Mouse (Mus musculus): ENCODE measurements at regions not wholly inside any gene's neighbourhood (a gene's known extent, or its start where the extent isn't known, plus 50 kb on each side); places are given as distances from the start of the nearest gene placed in this dataset.
"Not testable (repeated sequence)": the region's sequence is repeated elsewhere in the genome, so short reads cannot be mapped to it uniquely, and the experiment has no call there.

DNA sequence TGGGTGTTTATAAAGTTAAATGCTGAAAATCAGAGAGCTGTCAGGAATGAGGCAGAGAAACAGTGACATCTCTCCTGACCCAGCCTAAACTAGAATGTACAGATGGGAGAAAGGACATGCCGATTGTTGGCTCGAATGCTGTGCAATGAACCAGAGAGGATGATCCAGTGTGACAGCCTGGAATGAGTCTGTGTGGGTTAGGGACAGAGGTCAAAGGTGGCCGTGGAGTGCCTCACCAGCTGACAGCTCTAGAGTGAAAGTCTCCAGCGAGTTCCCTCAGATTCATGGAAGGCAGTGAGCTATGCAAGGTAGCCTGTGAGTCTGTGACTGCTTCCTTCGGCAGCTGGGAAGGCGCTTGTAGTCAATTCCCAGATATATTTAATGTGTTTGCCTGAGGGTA, 663.9 kb downstream of the Cdh8 start:
- Histone ChIP-seq H3K27me3 (ENCODE audit: low read depth, poor library complexity, severe bottlenecking) (no peaks in the 10 kb centered on the region), H3K27ac (replicated peaks) (peak overlapping the region; percentile 67; the same call in 1 of the 2 replicates), H3K9me3 (replicated peaks) (no peaks in the 10 kb centered on the region), H3K4me1 (peaks cover 26% of the 10 kb centered on the region), H3K4me3 (no peak overlapping the region), H3K36me3 (no peaks in the 10 kb centered on the region)
- 10% methylated on average over 6 of the region's 6 CpGs for WGBS
- DNase-seq (ENCODE audit: low spot score), result peak; percentile 70

DNA sequence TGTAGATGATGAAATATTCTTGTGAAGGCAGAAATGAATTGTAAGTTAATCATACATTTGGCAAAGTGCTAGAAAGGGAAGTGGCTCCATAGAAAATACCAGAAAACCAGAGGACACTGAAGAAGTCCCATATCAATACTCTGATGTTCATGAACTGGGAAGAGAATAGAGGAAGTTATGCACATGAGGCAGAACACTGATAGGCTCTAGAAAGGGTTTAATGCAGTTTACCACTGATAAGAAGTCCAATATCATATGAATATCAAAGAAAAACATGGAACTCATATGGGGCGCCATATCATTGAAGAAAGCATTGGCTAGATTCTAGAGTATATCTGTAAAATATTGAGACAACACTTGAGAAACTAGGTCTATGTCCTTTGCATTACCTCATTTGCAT, 708.5 kb downstream of the Cdh8 start:
- no peaks in the 10 kb centered on the region for H3K36me3 ChIP-seq
- no peaks in the 10 kb centered on the region for H3K9me3 ChIP-seq (replicated peaks)
- 98% methylated on average over 1 of the region's 1 CpGs for WGBS
- DNase-seq (ENCODE audit: low spot score), result no peak
- H3K27me3 ChIP-seq (ENCODE audit: low read depth, poor library complexity, severe bottlenecking), result no peaks in the 10 kb centered on the region
- no peak overlapping the region for H3K4me3 ChIP-seq
- H3K4me1 ChIP-seq, result 0 out of 2 replicates have a peak, but pooled peaks cover 6% of the 10 kb centered on the region
- no peak overlapping the region for H3K27ac ChIP-seq (replicated peaks)

DNA sequence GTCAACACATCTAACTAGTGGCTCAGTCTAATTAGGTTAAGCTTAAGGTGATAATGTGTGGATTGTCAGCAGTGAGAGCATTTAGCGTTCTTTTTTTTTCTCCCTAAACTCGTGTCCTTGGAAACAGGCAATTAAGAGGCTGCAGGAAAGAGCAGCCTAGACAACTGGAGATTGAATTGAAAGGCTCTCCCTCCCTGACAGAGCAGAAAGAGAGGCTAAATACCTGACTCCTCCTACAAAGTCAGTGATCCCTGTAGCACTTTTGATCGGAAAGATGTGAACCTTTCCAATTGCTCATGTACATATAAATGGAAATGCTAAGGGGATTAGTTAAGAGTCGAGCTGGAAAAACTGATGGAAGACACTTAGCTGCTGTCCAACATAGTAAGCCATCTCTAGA, 710.1 kb downstream of the Cdh8 start:
- 13% methylated on average over 4 of the region's 4 CpGs for WGBS
- Histone ChIP-seq H3K36me3 (no peaks in the 10 kb centered on the region), H3K27ac (replicated peaks) (no peak overlapping the region)

DNA sequence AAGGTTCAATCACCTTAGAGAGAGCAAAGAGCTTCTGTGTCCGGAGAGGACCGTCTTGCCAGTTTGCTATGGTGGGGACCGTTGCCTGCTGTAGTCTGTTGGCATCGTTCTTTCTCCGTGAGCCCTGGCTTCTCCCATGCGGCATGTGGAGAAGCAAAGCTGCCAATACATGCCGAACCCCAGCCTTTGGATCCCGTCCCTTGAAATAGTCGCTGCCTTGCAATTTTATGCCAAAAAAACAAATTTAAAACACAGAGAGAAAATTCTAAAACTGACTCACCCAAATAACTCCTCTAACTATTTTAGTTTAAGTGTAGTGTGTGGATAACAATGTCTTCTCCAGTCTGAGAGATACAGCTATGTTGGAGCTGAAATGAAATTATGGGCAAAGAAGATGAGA, 731.1 kb downstream of the Cdh8 start:
- no peak for DNase-seq (ENCODE audit: low spot score)
- H3K4me1 ChIP-seq, result no peaks in the 10 kb centered on the region
- H3K4me3 ChIP-seq, result no peak overlapping the region
- no peak overlapping the region for H3K27ac ChIP-seq (replicated peaks)
- H3K36me3 ChIP-seq, result no peaks in the 10 kb centered on the region
- H3K9me3 ChIP-seq (replicated peaks), result no peaks in the 10 kb centered on the region
- H3K27me3 ChIP-seq (ENCODE audit: low read depth, poor library complexity, severe bottlenecking), result no peaks in the 10 kb centered on the region
- 92% methylated on average over 9 of the region's 9 CpGs for WGBS

More for the DNA sequence above, 710.1 kb downstream of the Cdh8 start:
- Histone ChIP-seq H3K9me3 (replicated peaks) (no peaks in the 10 kb centered on the region), H3K27me3 (ENCODE audit: low read depth, poor library complexity, severe bottlenecking) (no peaks in the 10 kb centered on the region), H3K4me1 (0 out of 2 replicates have a peak, but pooled peaks cover 6% of the 10 kb centered on the region), H3K4me3 (no peak overlapping the region)
- no peak for DNase-seq (ENCODE audit: low spot score)

DNA sequence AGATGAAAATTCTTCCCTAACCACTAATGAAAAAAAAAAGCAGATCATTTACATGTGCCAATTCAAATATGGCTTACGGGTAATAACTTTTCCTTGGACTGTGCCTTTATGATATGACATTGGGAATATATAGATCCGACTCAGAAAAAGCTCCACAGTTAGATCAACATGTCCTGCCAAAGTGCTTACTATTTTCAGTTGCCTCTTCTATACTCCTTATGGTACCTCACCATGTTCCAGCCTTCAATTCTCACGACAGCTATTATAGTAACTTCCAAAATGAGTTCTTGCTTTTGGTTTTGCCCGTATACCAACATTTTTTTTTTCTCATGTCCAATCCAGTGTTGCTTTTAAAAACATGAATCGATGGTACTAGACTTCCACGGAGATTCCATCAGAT, 731.7 kb downstream of the Cdh8 start:
- Histone ChIP-seq H3K27me3 (ENCODE audit: low read depth, poor library complexity, severe bottlenecking) (no peaks in the 10 kb centered on the region), H3K9me3 (replicated peaks) (no peaks in the 10 kb centered on the region), H3K36me3 (no peaks in the 10 kb centered on the region), H3K27ac (replicated peaks) (no peak overlapping the region), H3K4me1 (no peaks in the 10 kb centered on the region), H3K4me3 (no peak overlapping the region)
- no peak for DNase-seq (ENCODE audit: low spot score)
- 94% methylated on average over 6 of the region's 6 CpGs for WGBS

DNA sequence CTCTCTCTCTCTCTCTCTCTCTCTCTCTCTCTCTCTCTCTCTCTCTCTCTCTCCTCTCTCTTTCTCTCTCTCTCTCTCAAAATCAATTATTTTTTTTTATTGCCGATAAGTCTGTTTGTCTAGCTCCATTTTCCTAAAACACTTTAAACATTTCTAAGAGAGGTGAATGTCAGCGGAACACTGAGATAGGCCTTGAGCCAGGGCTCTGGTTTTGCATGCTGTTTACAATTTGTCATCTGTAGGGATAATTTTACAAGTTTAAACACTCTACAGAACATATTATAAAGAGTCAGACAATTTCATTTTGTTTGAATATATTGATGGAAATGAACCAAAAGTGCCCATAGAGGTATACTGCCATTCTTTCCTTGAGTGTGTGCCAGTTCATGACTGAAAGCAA, 736.2 kb downstream of the Cdh8 start:
- no peak overlapping the region for H3K27ac ChIP-seq (replicated peaks)
- no peaks in the 10 kb centered on the region for H3K9me3 ChIP-seq (replicated peaks)
- H3K36me3 ChIP-seq, result no peaks in the 10 kb centered on the region
- no peak for DNase-seq (ENCODE audit: low spot score)
- WGBS, result 93% methylated on average over 2 of the region's 2 CpGs
- no peak overlapping the region for H3K4me3 ChIP-seq
- no peaks in the 10 kb centered on the region for H3K27me3 ChIP-seq (ENCODE audit: low read depth, poor library complexity, severe bottlenecking)
- H3K4me1 ChIP-seq, result no peaks in the 10 kb centered on the region

DNA sequence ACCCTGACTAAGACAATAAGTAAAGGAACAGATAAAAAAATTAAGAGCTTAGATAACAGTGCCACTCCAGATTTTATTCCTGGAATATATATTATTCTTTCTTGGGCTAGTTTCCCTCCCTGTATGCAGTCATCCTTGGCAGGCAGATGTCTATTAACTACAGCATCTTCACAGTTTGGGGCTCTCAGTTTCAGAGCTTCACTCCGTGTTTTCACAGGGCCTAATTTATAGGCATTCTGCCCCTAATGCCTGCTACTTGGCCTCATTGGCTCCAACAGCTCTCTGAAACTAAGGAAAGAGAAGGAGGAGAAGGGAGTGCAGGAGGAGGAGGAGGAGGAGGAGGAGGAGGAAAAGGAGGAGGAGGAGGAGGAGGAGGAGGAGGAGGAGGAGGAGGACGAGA, 757.0 kb downstream of the Cdh8 start:
- Histone ChIP-seq H3K27ac (replicated peaks) (no peak overlapping the region), H3K9me3 (replicated peaks) (no peaks in the 10 kb centered on the region), H3K4me3 (no peak overlapping the region), H3K27me3 (ENCODE audit: low read depth, poor library complexity, severe bottlenecking) (no peaks in the 10 kb centered on the region), H3K4me1 (no peaks in the 10 kb centered on the region), H3K36me3 (no peaks in the 10 kb centered on the region)
- no peak for DNase-seq (ENCODE audit: low spot score)
- 66% methylated on average over 2 of the region's 2 CpGs for WGBS

DNA sequence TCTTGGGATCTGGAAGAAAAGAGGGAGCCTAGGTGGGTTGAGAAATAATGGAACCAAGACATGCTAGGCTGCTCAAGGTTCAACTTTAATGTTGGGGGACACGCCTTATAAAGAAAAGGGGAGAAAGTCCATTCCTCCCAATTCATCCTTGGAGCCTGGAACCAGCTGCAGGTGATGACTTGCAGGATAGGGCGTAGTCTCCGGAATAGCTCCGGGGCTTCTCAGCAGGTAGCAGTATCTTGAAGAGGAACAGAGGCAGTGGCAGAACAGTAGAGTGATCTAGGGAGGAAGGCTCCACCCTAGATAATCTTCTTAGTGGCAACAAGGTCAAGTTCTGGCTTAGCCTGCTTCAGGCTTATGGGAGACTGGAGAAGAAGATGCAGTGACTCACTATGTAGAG, 764.0 kb downstream of the Cdh8 start:
- H3K27me3 ChIP-seq (ENCODE audit: low read depth, poor library complexity, severe bottlenecking); H3K4me3 ChIP-seq; H3K27ac ChIP-seq (replicated peaks); H3K36me3 ChIP-seq; H3K9me3 ChIP-seq (replicated peaks); DNase-seq (ENCODE audit: low spot score); H3K4me1 ChIP-seq: not testable (repeated sequence)
- 82% methylated on average over 4 of the region's 4 CpGs for WGBS

DNA sequence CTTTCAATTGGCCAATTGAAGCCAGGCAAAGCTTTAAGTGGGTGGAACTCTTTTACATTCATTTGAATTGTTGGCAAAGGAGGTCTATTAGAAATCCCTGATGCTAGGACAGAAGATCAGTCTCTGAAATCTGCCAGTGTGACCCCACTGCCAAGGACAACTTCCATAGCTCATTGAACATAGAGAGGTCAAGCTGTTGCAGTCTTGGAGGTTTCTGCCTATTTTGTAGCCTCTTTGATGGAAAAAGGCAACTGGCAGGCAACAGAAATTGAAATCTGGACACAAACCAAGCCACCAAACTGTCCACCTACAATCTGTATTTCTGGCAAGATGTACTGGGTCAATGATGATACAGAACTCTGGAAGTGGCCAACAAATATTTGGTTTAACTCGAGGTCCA, 765.3 kb downstream of the Cdh8 start:
- H3K4me3 ChIP-seq, result no peak overlapping the region
- H3K27ac ChIP-seq (replicated peaks), result no peak overlapping the region
- 100% methylated on average over 1 of the region's 1 CpGs for WGBS

DNA sequence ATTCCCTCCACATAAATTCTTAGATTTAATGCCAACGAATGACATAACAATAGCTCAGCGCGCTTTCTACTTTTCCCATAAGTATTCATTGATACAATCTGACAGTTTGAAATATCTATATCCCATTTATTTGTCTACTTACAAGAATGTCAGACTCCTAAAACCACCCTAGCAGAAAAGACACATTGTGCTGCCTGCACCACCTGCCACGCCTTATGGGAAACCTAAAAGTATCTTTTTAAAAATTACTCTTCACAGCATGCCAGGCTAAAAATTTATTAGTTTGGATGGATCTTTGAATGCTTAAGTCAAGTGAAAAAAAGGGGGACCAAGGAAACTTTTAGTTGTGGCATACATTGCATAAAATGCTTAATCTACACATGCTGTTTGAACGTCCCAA, 788.1 kb downstream of the Cdh8 start:
- Histone ChIP-seq H3K4me3 (no peak overlapping the region), H3K36me3 (no peaks in the 10 kb centered on the region), H3K27me3 (ENCODE audit: low read depth, poor library complexity, severe bottlenecking) (no peaks in the 10 kb centered on the region), H3K27ac (replicated peaks) (no peak overlapping the region), H3K9me3 (replicated peaks) (no peaks in the 10 kb centered on the region), H3K4me1 (no peaks in the 10 kb centered on the region)
- 87% methylated on average over 5 of the region's 5 CpGs for WGBS
- no peak for DNase-seq (ENCODE audit: low spot score)

More for the DNA sequence above, 765.3 kb downstream of the Cdh8 start:
- no peaks in the 10 kb centered on the region for H3K27me3 ChIP-seq (ENCODE audit: low read depth, poor library complexity, severe bottlenecking)
- no peaks in the 10 kb centered on the region for H3K36me3 ChIP-seq
- no peaks in the 10 kb centered on the region for H3K9me3 ChIP-seq (replicated peaks)
- no peaks in the 10 kb centered on the region for H3K4me1 ChIP-seq
- no peak for DNase-seq (ENCODE audit: low spot score)

DNA sequence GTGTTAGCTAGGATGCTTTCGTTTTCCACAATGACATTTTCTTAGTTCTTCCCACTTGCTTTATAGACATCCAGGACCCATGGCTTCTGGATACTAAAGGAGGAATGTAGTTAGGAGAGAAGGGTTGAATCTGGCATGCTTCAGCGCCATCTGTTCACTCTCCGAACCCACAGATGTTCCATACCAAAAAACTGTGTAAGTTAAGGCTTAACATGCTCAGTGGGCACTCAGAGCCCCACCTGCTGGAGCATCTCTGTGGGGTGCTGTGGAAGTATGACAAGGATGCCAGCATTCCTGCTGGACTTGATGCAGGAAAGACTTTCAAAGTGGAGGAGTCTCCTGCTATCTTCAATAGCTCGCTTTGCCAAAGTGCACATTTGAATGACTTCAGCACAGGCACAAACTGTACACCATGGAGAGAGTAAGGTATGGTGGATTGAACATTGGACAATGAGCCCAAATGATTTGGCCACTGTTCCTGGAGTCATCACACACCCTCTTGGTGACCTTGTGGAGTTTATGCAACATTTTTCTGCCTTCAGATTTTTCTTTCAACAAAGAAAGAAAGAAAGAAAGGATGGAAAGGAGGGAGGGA, 802.3 kb downstream of the Cdh8 start:
- WGBS, result 87% methylated on average over 4 of the region's 4 CpGs
- H3K9me3 ChIP-seq (replicated peaks), result no peaks in the 10 kb centered on the region
- H3K4me3 ChIP-seq, result no peak overlapping the region
- H3K36me3 ChIP-seq, result no peaks in the 10 kb centered on the region
- no peaks in the 10 kb centered on the region for H3K4me1 ChIP-seq
- H3K27me3 ChIP-seq (ENCODE audit: low read depth, poor library complexity, severe bottlenecking), result no peaks in the 10 kb centered on the region
- no peak overlapping the region for H3K27ac ChIP-seq (replicated peaks)
- DNase-seq (ENCODE audit: low spot score), result no peak

DNA sequence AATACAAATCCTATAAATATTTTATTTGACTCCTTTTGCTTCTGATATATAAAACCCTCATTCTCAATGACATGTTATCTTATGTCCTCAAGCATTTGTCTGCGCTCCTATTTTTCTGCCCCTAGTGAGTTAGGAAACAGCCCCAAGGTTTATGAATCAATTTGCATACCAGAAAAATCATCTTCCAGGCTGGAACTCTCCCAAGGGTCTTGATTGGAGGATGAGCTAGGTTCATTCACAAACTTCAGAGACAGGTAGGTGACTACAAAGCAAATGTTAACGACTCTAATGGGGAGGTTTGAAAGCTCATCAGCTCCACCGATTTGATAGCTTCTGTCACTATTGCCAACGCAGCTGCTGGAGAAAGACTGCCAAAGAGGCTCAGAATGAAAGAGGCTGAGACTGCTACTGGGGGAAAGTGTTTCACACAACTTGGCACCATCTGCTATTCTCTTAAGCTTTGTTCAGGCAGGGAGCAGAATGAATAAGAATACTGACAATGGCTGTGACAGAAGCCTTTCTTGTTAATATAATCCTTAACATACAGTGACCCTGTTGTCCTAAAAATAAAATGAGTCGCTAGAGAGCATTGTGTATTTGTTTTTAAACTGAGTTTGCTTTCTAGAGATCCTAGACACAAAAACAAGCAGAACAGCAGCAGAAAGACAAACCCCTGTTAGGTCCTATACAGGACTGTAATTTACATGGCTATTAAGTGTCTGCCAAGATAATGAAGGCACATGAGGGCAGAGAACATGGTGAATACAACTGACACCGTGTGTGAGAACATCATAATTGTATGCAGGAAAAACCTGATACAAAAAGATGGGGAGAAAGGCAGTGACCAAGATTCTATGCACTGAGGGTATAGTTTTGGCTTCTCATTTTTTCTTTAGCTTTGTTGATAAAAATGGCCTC, 843.4 kb downstream of the Cdh8 start:
- Histone ChIP-seq H3K9me3 (replicated peaks) (no peaks in the 10 kb centered on the region), H3K27me3 (ENCODE audit: low read depth, poor library complexity, severe bottlenecking) (no peaks in the 10 kb centered on the region), H3K4me3 (no peak overlapping the region), H3K27ac (replicated peaks) (peak overlapping the region; percentile 57; the same call in 1 of the 2 replicates), H3K4me1 (peaks cover 12% of the 10 kb centered on the region), H3K36me3 (no peaks in the 10 kb centered on the region)
- peak; percentile 13 for DNase-seq (ENCODE audit: low spot score)
- 53% methylated on average over 6 of the region's 6 CpGs for WGBS

DNA sequence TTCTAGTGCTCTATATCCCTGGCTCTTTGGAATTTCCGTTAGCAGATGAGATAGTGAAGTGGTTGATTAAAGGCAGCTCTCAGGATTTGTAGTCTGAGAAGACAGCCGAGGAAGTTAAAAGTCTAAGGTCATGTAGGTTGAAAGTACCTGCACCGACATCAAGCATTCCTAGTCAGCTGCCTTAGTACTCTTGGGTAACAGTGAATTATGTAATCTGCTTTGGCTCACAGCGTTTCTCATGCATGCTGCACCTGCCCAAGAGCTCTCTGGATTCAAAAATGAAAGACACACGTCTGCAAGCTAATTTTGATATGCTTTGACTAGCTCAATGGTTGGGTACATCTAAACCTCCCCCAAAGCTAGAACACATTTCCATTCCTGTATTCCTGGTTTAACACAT, 849.6 kb downstream of the Cdh8 start:
- Histone ChIP-seq H3K27ac (replicated peaks) (no peak overlapping the region), H3K4me1 (no peaks in the 10 kb centered on the region), H3K4me3 (no peak overlapping the region), H3K9me3 (replicated peaks) (no peaks in the 10 kb centered on the region), H3K36me3 (no peaks in the 10 kb centered on the region), H3K27me3 (ENCODE audit: low read depth, poor library complexity, severe bottlenecking) (no peaks in the 10 kb centered on the region)
- 85% methylated on average over 5 of the region's 5 CpGs for WGBS
- DNase-seq (ENCODE audit: low spot score), result no peak

All from midbrain, embryonic 10.5 days (tissue).